Mouse (Mus musculus) stomach, postnatal 0 days (tissue): ENCODE measurements around the gene Sema5a.

ENCODE experiments used
- CTCF ChIP-seq: IDR thresholded peaks from 2 replicates; pipeline ENCODE4 v1.5.1; 2016; ENCODE audit warnings: antibody characterized with exemption, low read depth, mild to moderate bottlenecking, moderate library complexity
- EP300 ChIP-seq: optimal IDR thresholded peaks from 2 replicates; pipeline ENCODE3; 2016; ENCODE audit warnings: antibody characterized with exemption

GRCm38 (mm10) chr15:32226381-32226780 lies 18.2 kb upstream of the Sema5a start:
- TF ChIP-seq CTCF (no peak), EP300 (no peak)
